Mouse (Mus musculus) c-Kit-positive CD71-negative TER-119-negative erythroid progenitor cells, embryonic 14.5 days (primary cell): ENCODE measurements around the gene Defa2.
"Not testable (repeated sequence)": the region's sequence is repeated elsewhere in the genome, so short reads cannot be mapped to it uniquely, and the experiment has no call there.

Experiments used
- DNase-seq: peaks from one replicate; pipeline ENCODE4 v3.0.0-alpha.2; 2013; ENCODE audit warnings: low read depth

Defa2 gene

DNA sequence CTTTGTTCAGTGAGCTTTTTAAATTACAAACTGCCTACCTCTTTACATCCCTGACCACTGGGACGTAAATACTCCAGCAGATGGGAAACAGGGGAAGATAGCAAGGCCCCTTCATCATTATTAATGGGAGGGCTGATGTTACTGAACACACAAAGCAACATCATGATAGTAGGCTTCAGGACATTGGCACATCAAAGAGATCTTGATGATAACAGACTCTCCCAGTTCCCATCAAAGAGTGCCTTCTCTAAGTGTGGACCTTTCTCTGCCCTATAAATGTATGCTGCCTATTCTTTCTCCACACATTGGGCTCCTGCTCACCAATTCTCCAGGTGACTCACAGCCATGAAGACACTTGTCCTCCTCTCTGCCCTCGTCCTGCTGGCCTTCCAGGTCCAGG lies at the start of gene Defa2:
Gene Defa2 (plus strand): TSS at position 301 of the 400 bp plus-strand sequence.
- DNase-seq = not testable (repeated sequence)

GRCm38 (mm10) chr8:21391511-21391910 lies 13.2 kb downstream of the Defa2 start, which contains the start of gene Defa33:
TSS of gene Defa33 (plus strand) at chr8:21391811.
- DNase-seq = not testable (repeated sequence)

- DNase-seq = not testable (repeated sequence)
Observed at GRCm38 (mm10) chr8:21427111-21427510, 48.8 kb downstream of the Defa2 start, which contains the start of gene Defa36. TSS of gene Defa36 (plus strand) at chr8:21427411.
